In the genomic region with DNA sequence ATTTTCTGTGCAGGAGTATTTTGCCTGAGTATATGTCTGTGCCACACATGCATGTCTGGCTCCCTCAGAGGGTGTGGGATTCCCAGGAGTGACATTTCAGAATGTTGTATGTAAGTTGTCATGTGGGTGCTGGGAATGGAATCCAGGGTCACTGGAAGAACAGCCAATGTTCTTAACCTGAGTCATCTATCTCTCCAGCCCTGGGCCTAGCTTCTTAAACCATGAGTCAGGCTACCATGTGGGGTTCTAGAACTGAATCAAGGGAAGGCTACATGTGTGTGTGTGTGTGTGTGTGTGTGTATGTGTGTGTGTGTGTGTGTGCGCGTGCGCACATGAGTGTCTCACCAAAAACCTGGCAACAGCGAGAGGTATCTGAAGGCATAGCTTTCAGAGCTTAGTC, we compare ENCODE assay signal across 16 mouse cellular contexts. TPM values are rescaled to one million over a fixed set of nuclear protein-coding genes. Genes with fewer than 3 reads are reported as not detected.
DNase-seq lines count a peak whose midpoint lies in the region; ATAC-seq lines count a peak whose summit lies in the region.
"Had no signal": no experiment of that assay in that cellular context is flagged by ENCODE, and none has a peak within 500 bp of the region (broad histone marks: within the 10 kb centered on the region; RNA-seq: fewer than 3 reads in every experiment).

No protein-coding gene starts in this region.

- H3K9me3 ChIP-seq in heart, embryonic 12.5 days (replicated peaks): no peaks in the 10 kb centered on the region
- H3K9me3 ChIP-seq in liver, embryonic 15.5 days (replicated peaks): peaks cover 3% of the 10 kb centered on the region; the same call in 1 of the 2 replicates
- peaks cover 4% of the 10 kb centered on the region; the same call in 1 of the 2 replicates for H3K9me3 ChIP-seq in liver, embryonic 11.5 days (ENCODE audit: control insufficient read depth, low read length)
- H3K9me3 ChIP-seq in embryonic facial prominence, embryonic 12.5 days: 0 out of 2 replicates have a peak, but pooled peaks cover 2% of the 10 kb centered on the region
- H3K9me3 ChIP-seq: forebrain, embryonic 15.5 days had no signal

- H3K4me3 ChIP-seq in heart, embryonic 12.5 days: no peak overlapping the region
- H3K4me3 ChIP-seq in liver, embryonic 15.5 days (replicated peaks): no peak overlapping the region
- H3K4me3 ChIP-seq in liver, embryonic 11.5 days (ENCODE audit: low read depth, low read length): no peak overlapping the region
- no peak overlapping the region for H3K4me3 ChIP-seq in embryonic facial prominence, embryonic 12.5 days
- H3K4me3 ChIP-seq: forebrain, embryonic 15.5 days; layer of hippocampus, adult 2 months had no signal

- peak overlapping the region; percentile 97 for H3K27ac ChIP-seq in heart, embryonic 12.5 days (ENCODE audit: poor library complexity, severe bottlenecking)
- no peak overlapping the region for H3K27ac ChIP-seq in liver, embryonic 15.5 days (replicated peaks)
- no peak overlapping the region for H3K27ac ChIP-seq in liver, embryonic 11.5 days (ENCODE audit: low read depth, low read length)
- 0 out of 2 replicates have a peak overlapping the region, but pooled peaks have one; percentile 84 for H3K27ac ChIP-seq in embryonic facial prominence, embryonic 12.5 days
- H3K27ac ChIP-seq: forebrain, embryonic 15.5 days; hindbrain, postnatal 0 days; layer of hippocampus, adult 2 months had no signal

- ATAC-seq in heart, embryonic 12.5 days (ENCODE audit: insufficient number of reproducible peaks, low FRiP score): no peak
- ATAC-seq in liver, embryonic 15.5 days (ENCODE audit: insufficient read depth): peak; percentile 33; the same call in 1 of the 2 replicates
- ATAC-seq in liver, embryonic 11.5 days (replicated peaks; ENCODE audit: low FRiP score): no peak
- ATAC-seq in embryonic facial prominence, embryonic 12.5 days (ENCODE audit: insufficient number of reproducible peaks, insufficient read depth, low FRiP score, low TSS enrichment): no peak
- ATAC-seq: activated CD4-positive, CD25-positive, alpha-beta regulatory T cell, adult 4 months; forebrain, embryonic 15.5 days; hindbrain, postnatal 0 days; midbrain, embryonic 16.5 days; Patski had no signal

- WGBS in heart, embryonic 12.5 days: 95% methylated on average over 4 of the region's 4 CpGs
- 88% methylated on average over 4 of the region's 4 CpGs for WGBS in liver, embryonic 15.5 days (ENCODE audit: insufficient replicate concordance)
- WGBS in liver, embryonic 11.5 days: 94% methylated on average over 4 of the region's 4 CpGs
- WGBS in embryonic facial prominence, embryonic 12.5 days: 95% methylated on average over 4 of the region's 4 CpGs

- no peak overlapping the region; the same call in 1 of the 2 replicates for H3K9ac ChIP-seq in heart, embryonic 12.5 days
- no peak overlapping the region for H3K9ac ChIP-seq in liver, embryonic 15.5 days
- H3K9ac ChIP-seq in liver, embryonic 11.5 days (ENCODE audit: low read depth, low read length): no peak overlapping the region
- no peak overlapping the region for H3K9ac ChIP-seq in embryonic facial prominence, embryonic 12.5 days
- H3K9ac ChIP-seq: forebrain, embryonic 15.5 days had no signal

- H3K4me1 ChIP-seq in heart, embryonic 12.5 days (replicated peaks): peaks cover 61% of the 10 kb centered on the region
- H3K4me1 ChIP-seq in liver, embryonic 15.5 days (replicated peaks): peaks cover 27% of the 10 kb centered on the region
- H3K4me1 ChIP-seq in liver, embryonic 11.5 days (replicated peaks; ENCODE audit: control insufficient read depth, insufficient read depth, low read length): peaks cover 20% of the 10 kb centered on the region
- H3K4me1 ChIP-seq in embryonic facial prominence, embryonic 12.5 days: peaks cover 45% of the 10 kb centered on the region

- H3K4me2 ChIP-seq in heart, embryonic 12.5 days: no peak overlapping the region
- no peak overlapping the region for H3K4me2 ChIP-seq in liver, embryonic 15.5 days
- no peak overlapping the region for H3K4me2 ChIP-seq in liver, embryonic 11.5 days
- H3K4me2 ChIP-seq in embryonic facial prominence, embryonic 12.5 days (replicated peaks): no peak overlapping the region
- H3K4me2 ChIP-seq: forebrain, embryonic 15.5 days had no signal

- no peaks in the 10 kb centered on the region for H3K27me3 ChIP-seq in heart, embryonic 12.5 days (replicated peaks)
- H3K27me3 ChIP-seq in liver, embryonic 15.5 days: peaks cover 69% of the 10 kb centered on the region
- peaks cover 22% of the 10 kb centered on the region for H3K27me3 ChIP-seq in liver, embryonic 11.5 days (replicated peaks; ENCODE audit: control insufficient read depth, insufficient read depth, low read length)
- H3K27me3 ChIP-seq in embryonic facial prominence, embryonic 12.5 days: no peaks in the 10 kb centered on the region
- H3K27me3 ChIP-seq: Patski had no signal

- no peaks in the 10 kb centered on the region for H3K36me3 ChIP-seq in heart, embryonic 12.5 days
- H3K36me3 ChIP-seq in liver, embryonic 15.5 days (replicated peaks): no peaks in the 10 kb centered on the region
- H3K36me3 ChIP-seq in liver, embryonic 11.5 days (ENCODE audit: control insufficient read depth, insufficient read depth, low read length): no peaks in the 10 kb centered on the region
- H3K36me3 ChIP-seq in embryonic facial prominence, embryonic 12.5 days: no peaks in the 10 kb centered on the region
- H3K36me3 ChIP-seq: forebrain, embryonic 15.5 days had no signal

- DNase-seq in heart, adult 9 months (ENCODE audit: low spot score in 2 of 2): no peak
- DNase-seq in liver, embryonic 11.5 days (ENCODE audit: low spot score): no peak
- DNase-seq in embryo, embryonic 9.5 days (ENCODE audit: extremely low spot score): no peak
- no peak for DNase-seq in embryo, embryonic 10.5 days (ENCODE audit: low spot score)
- DNase-seq: cerebellum, adult 9-10 months; kidney, adult 18-20 months; kidney, postnatal 10 days had no signal

RNA-seq across cellular contexts. Expression of a gene that starts 34.1 kb away (rescaled TPM):
- polyA plus RNA-seq in heart, embryonic 12.5 days (2016; fragmentation: Nextera tagmentation; extraction: Ambion mirVana): 25.1 and 27.0 TPM in 2 replicates
- polyA plus RNA-seq in liver, embryonic 15.5 days (2015; fragmentation: Nextera tagmentation; extraction: Ambion mirVana): 93.3 and 93.5 TPM in 2 replicates
- polyA plus RNA-seq in liver, embryonic 11.5 days (2014; fragmentation: Nextera tagmentation; extraction: Ambion mirVana): 41.6 and 47.0 TPM in 2 replicates
- polyA plus RNA-seq in embryonic facial prominence, embryonic 12.5 days (2016; fragmentation: Nextera tagmentation; extraction: Ambion mirVana): 20.1 and 20.3 TPM in 2 replicates

Comparison
In these comparisons a context has a peak if more than half of its experiments do, and no peak if none do; other contexts are left out.
1. H3K27ac ChIP-seq: peak in heart, embryonic 12.5 days (single experiment) and embryonic facial prominence, embryonic 12.5 days (single experiment); none in liver, embryonic 15.5 days (single experiment) and liver, embryonic 11.5 days (single experiment).